Mouse (Mus musculus) neural tube, embryonic 15.5 days (tissue): ENCODE measurements around the gene Grasp. TPM values are rescaled to one million over a fixed set of nuclear protein-coding genes. Genes with fewer than 3 reads are reported as not detected.

Experiments used
- ATAC-seq: fragments of 200-750 bp; cut with Nextera tagmentation; 2 replicates; pipeline ENCODE4 v1.8.0; 2017; ENCODE audit warnings: mild to moderate bottlenecking, moderate TSS enrichment, moderate library complexity; ENCODE audit not compliant: low FRiP score
- H3K27ac ChIP-seq: fragments of 300-500 bp; sonication (generic); replicated peaks from 2 replicates; pipeline ENCODE4 v1.5.1; 2015; ENCODE audit warnings: mild to moderate bottlenecking, inconsistent platforms
- H3K27me3 ChIP-seq: fragments of 300-500 bp; sonication (generic); replicated peaks from 2 replicates; pipeline ENCODE4 v1.6.1; 2015; ENCODE audit warnings: inconsistent platforms
- H3K36me3 ChIP-seq: fragments of 300-500 bp; sonication (generic); 2 replicates; pipeline ENCODE4 v1.6.1; 2015; ENCODE audit warnings: inconsistent platforms
- H3K4me1 ChIP-seq: fragments of 300-500 bp; sonication (generic); 2 replicates; pipeline ENCODE4 v1.6.1; 2015; ENCODE audit warnings: inconsistent platforms
- H3K4me2 ChIP-seq: fragments of 300-500 bp; sonication (generic); 2 replicates; pipeline ENCODE4 v1.6.1; 2015; ENCODE audit warnings: inconsistent platforms, mild to moderate bottlenecking, moderate library complexity
- H3K4me3 ChIP-seq: fragments of 300-500 bp; sonication (generic); replicated peaks from 2 replicates; pipeline ENCODE4 v1.5.1; 2015; ENCODE audit warnings: mild to moderate bottlenecking, inconsistent platforms
- H3K9ac ChIP-seq: fragments of 300-500 bp; sonication (generic); replicated peaks from 2 replicates; pipeline ENCODE4 v1.6.1; 2015; ENCODE audit warnings: mild to moderate bottlenecking, inconsistent platforms
- H3K9me3 ChIP-seq: fragments of 300-500 bp; sonication (generic); replicated peaks from 2 replicates; pipeline ENCODE4 v1.6.1; 2016; ENCODE audit warnings: inconsistent platforms
- WGBS: fragments of 180-500 bp; shearing (Covaris S2); methylation state at CpG from one replicate; pipeline ENCODE4 v1.1.7; 2015; ENCODE audit warnings: mixed read lengths; 5-methylcytosine and 5-hydroxymethylcytosine counted together
- polyA plus RNA-seq: library from polyadenylated mRNA; unstranded; fragments of >200 nt; fragmentation: Nextera tagmentation; extraction: Ambion mirVana; gene quantifications from 2 replicates; pipeline ENCODE4 v1.2.1, GENCODE M21; 2015

Gene Grasp
- polyA plus RNA-seq, result 2.2 and 2.5 TPM in 2 replicates

GRCm38 (mm10) chr15:101224006-101224906 lies at the start of gene Grasp:
TSS of gene Grasp (plus strand) at chr15:101224188.
- Histone ChIP-seq H3K4me2 (peak within 1 kb of the TSS; percentile 98), H3K27ac (peak within 1 kb of the TSS; percentile 45), H3K27me3 (0 out of 2 replicates have a peak, but pooled peaks cover 5% of the 10 kb centered on the region), H3K36me3 (no peaks in the 10 kb centered on the region), H3K9me3 (no peaks in the 10 kb centered on the region), H3K4me1 (peaks cover 47% of the 10 kb centered on the region), H3K4me3 (peak within 1 kb of the TSS; percentile 61), H3K9ac (peak within 1 kb of the TSS; percentile 63)
- under 1% methylated on average over 66 of the region's 77 CpGs for WGBS
- ATAC-seq, result peak; percentile 80

DNA sequence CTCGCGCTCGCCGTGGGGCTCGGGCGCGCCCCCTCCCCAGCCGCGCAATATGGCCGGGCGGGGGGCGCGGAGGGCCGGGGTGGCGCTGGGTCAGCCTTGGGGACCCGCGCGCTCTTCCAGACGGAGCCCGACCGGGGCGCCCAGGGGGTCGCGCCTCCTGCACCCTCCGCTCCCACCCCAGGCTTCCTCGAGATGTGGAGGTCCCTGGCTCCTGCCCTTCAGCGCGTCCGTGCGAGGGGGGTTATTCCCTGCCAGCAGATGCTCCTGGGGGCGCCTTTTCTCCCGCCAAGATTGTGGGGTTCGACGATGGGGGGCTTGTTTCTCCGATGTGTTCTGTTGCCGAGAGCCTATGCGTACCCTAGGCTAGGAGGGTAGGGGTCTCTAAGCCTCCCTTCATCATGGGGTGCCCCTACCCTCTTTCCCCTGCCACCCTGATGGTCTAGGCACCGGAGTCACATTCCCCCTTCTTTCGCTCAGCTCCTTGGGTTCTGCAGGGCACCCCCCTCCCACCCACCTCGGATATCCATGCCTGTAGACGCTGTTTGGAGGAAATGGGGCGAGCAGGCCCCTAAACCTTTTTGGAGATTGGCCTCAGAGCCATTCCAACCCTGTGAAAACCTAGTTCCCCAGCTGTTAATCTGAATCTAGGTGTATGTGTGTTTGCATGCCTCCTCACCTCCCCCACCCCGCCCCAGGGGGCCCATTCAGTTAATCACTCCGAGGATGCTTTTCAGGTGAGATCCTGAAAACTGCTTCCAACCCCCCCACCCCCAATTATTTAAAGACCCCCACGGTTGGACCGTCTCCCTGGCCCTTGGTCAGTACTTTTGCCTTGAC lies 49.5 kb upstream of the Grasp start:
- Histone ChIP-seq H3K36me3 (no peaks in the 10 kb centered on the region), H3K4me1 (peaks cover 53% of the 10 kb centered on the region), H3K9ac (peak overlapping the region; percentile 90), H3K9me3 (no peaks in the 10 kb centered on the region), H3K27me3 (0 out of 2 replicates have a peak, but pooled peaks cover 6% of the 10 kb centered on the region), H3K4me3 (peak overlapping the region; percentile 84), H3K27ac (peak overlapping the region; percentile 89), H3K4me2 (peak overlapping the region; percentile 78)
- peak; percentile 73 for ATAC-seq
- under 1% methylated on average over 38 of the region's 46 CpGs for WGBS

DNA sequence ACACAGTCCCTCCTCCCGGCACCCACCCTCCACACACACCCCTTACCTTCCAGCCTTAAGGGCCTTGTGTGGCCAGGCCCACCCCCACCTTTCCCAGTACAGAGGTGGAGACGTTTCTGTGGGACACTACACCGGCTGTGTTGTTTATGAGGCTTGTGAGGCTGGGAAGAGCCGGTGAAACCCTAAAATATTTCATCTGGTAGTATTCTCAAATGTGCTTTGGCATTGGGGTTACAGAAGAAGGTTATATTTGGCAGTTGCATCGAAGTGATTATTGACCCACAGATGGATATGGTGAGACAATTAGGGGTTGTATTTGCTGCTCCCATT lies 48.9 kb upstream of the Grasp start:
- Histone ChIP-seq H3K4me3 (peak overlapping the region; percentile 84), H3K27ac (peak overlapping the region; percentile 89), H3K9ac (peak overlapping the region; percentile 90), H3K27me3 (0 out of 2 replicates have a peak, but pooled peaks cover 6% of the 10 kb centered on the region), H3K4me2 (peak overlapping the region; percentile 78), H3K4me1 (peaks cover 58% of the 10 kb centered on the region), H3K9me3 (no peaks in the 10 kb centered on the region), H3K36me3 (no peaks in the 10 kb centered on the region)
- 2% methylated on average over 5 of the region's 5 CpGs for WGBS
- no peak; the same call in 1 of the 2 replicates for ATAC-seq

- no peaks in the 10 kb centered on the region for H3K36me3 ChIP-seq
- H3K4me2 ChIP-seq, result peak overlapping the region; percentile 78
- WGBS, result 8% methylated on average over 17 of the region's 17 CpGs
- H3K27ac ChIP-seq, result peak overlapping the region; percentile 89
- H3K27me3 ChIP-seq, result 0 out of 2 replicates have a peak, but pooled peaks cover 6% of the 10 kb centered on the region
- peak overlapping the region; percentile 84 for H3K4me3 ChIP-seq
- H3K9ac ChIP-seq, result peak overlapping the region; percentile 90
- H3K4me1 ChIP-seq, result peaks cover 64% of the 10 kb centered on the region
- no peaks in the 10 kb centered on the region for H3K9me3 ChIP-seq
- no peak for ATAC-seq
Measured at GRCm38 (mm10) chr15:101175613-101176283, 48.2 kb upstream of the Grasp start.

- Histone ChIP-seq H3K9ac (peak overlapping the region; percentile 90; the same call in 1 of the 2 replicates), H3K4me1 (peaks cover 70% of the 10 kb centered on the region)
- 45% methylated on average over 3 of the region's 3 CpGs for WGBS
Measured at GRCm38 (mm10) chr15:101176284-101176680, 47.7 kb upstream of the Grasp start.

DNA sequence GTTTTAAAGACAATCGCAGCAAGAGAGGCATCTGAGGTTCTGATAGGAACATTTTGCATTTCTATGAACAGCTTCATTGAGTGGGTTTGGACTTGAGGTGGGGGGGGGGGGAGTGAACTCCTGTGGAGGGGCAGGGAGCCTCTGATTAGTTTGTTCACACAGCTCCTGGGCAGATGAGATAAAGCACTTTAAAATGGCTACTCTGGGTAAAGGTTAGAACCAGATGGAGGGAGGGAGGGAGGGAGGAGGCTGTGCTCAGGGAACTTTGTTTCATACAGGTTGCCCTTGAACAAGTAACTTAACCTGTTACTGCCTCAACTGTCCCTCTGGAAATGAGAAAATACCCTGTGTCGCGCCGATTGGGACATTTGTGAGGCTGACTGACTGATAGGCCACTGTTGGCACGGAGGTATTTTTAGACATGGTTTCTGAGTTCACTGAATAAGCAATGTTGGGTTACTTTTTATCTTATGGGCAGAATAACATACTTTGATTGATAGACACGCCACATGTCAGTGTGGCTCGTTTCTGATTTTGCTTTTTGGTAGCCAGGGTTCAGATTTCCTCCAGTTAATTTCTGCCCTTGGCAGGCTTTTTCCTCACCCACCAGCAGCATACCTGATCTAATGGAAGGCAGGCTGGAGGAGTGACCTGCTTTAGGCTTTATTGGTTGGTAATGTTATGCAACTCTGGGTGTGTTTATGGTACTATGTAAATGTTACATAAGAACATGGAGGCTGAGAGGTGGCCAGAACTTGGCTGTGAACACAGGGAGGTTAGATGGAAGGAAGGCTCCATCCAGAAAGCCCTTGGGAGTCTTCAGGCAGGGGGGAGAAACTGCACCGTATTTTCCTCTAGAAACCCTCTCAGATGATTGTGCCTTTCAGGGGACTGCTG lies 46.9 kb upstream of the Grasp start:
- 57% methylated on average over 8 of the region's 8 CpGs for WGBS
- H3K4me1 ChIP-seq, result peaks cover 74% of the 10 kb centered on the region
- H3K4me3 ChIP-seq, result no peak overlapping the region; the same call in 1 of the 2 replicates
- H3K27ac ChIP-seq, result no peak overlapping the region
- H3K36me3 ChIP-seq, result no peaks in the 10 kb centered on the region
- no peak overlapping the region for H3K9ac ChIP-seq
- no peaks in the 10 kb centered on the region for H3K9me3 ChIP-seq
- H3K4me2 ChIP-seq, result peak overlapping the region; percentile 78
- no peak for ATAC-seq
- H3K27me3 ChIP-seq, result 0 out of 2 replicates have a peak, but pooled peaks cover under 1% of the 10 kb centered on the region

More at GRCm38 (mm10) chr15:101176284-101176680, 47.7 kb upstream of the Grasp start:
- Histone ChIP-seq H3K4me2 (peak overlapping the region; percentile 78), H3K27ac (peak overlapping the region; percentile 89; the same call in 1 of the 2 replicates), H3K4me3 (peak overlapping the region; percentile 84), H3K27me3 (0 out of 2 replicates have a peak, but pooled peaks cover 4% of the 10 kb centered on the region), H3K9me3 (no peaks in the 10 kb centered on the region), H3K36me3 (no peaks in the 10 kb centered on the region)
- ATAC-seq, result no peak

DNA sequence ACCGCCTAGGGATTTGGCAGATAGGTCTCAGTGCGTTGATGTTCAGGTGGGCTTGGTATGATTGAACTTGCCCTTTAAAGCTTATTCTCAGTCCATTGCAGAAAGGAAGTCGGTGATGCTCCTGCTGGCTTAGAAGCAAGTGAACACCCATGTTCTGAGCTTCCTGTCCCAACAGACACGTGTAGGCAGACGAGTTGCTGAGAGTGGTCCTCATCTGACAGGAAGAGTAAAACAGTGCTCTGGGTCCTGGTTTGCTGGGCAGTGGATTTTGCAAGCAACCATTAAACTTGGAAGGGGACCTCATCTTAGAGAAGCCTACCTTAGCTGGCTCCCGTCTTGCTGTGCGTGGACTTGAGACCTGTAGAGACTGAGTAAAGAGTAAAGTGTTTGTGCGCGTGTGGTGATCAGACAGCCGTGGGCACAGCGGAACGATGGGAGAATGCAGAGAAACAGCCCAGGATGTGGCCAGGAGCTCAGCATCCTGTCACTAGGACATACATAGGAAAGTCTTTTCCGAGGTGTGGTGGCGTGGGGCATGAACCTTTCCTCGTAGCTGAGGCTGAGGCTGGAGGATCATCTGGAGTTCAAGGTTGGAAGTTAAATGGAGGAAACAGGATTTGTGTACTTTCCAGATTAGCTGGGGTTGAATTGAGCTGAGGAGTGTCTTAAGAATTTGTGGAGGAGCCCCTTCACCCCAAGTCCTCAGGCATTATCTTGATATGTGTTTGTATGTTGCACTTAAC lies 43.5 kb upstream of the Grasp start:
- Histone ChIP-seq H3K27ac (no peak overlapping the region), H3K9me3 (no peaks in the 10 kb centered on the region), H3K4me2 (no peak overlapping the region), H3K4me3 (no peak overlapping the region), H3K36me3 (no peaks in the 10 kb centered on the region), H3K9ac (no peak overlapping the region), H3K27me3 (no peaks in the 10 kb centered on the region), H3K4me1 (peaks cover 77% of the 10 kb centered on the region)
- ATAC-seq, result no peak
- WGBS, result 52% methylated on average over 15 of the region's 15 CpGs

GRCm38 (mm10) chr15:101181106-101181466 lies 42.9 kb upstream of the Grasp start:
- H3K4me2 ChIP-seq, result no peak overlapping the region

GRCm38 (mm10) chr15:101181500-101181899 lies 42.5 kb upstream of the Grasp start:
- no peaks in the 10 kb centered on the region for H3K27me3 ChIP-seq
- H3K27ac ChIP-seq, result peak overlapping the region; percentile 23; the same call in 1 of the 2 replicates
- no peaks in the 10 kb centered on the region for H3K9me3 ChIP-seq
- peaks cover 67% of the 10 kb centered on the region for H3K4me1 ChIP-seq
- 16% methylated on average over 4 of the region's 4 CpGs for WGBS
- H3K4me3 ChIP-seq, result no peak overlapping the region
- no peak overlapping the region for H3K4me2 ChIP-seq
- H3K9ac ChIP-seq, result no peak overlapping the region
- no peak for ATAC-seq
- H3K36me3 ChIP-seq, result no peaks in the 10 kb centered on the region

More at GRCm38 (mm10) chr15:101181106-101181466, 42.9 kb upstream of the Grasp start:
- Histone ChIP-seq H3K9ac (no peak overlapping the region), H3K4me3 (no peak overlapping the region), H3K27ac (0 out of 2 replicates have a peak overlapping the region, but pooled peaks have one; percentile 23), H3K36me3 (no peaks in the 10 kb centered on the region), H3K4me1 (peaks cover 71% of the 10 kb centered on the region), H3K27me3 (no peaks in the 10 kb centered on the region), H3K9me3 (no peaks in the 10 kb centered on the region)
- 11% methylated on average over 5 of the region's 5 CpGs for WGBS
- ATAC-seq, result no peak

- no peak for ATAC-seq
- Histone ChIP-seq H3K9me3 (no peaks in the 10 kb centered on the region), H3K4me3 (no peak overlapping the region), H3K4me2 (no peak overlapping the region), H3K4me1 (peaks cover 56% of the 10 kb centered on the region), H3K27me3 (no peaks in the 10 kb centered on the region), H3K36me3 (no peaks in the 10 kb centered on the region), H3K9ac (no peak overlapping the region), H3K27ac (peak overlapping the region; percentile 60; the same call in 1 of the 2 replicates)
- WGBS, result 9% methylated on average over 5 of the region's 5 CpGs
Measured at GRCm38 (mm10) chr15:101182676-101183075, 41.3 kb upstream of the Grasp start.
